ENCODE assay signal across 21 mouse cellular contexts in genomic region chr4:5328497-5329194, GRCm38 (mm10).
DNase-seq lines count a peak whose midpoint lies in the region; ATAC-seq and TF ChIP-seq lines count a peak whose summit lies in the region.
"Had no signal": no experiment of that assay in that cellular context is flagged by ENCODE, and none has a peak within 500 bp of the region (broad histone marks: within the 10 kb centered on the region; RNA-seq: fewer than 3 reads in every experiment).

No protein-coding gene starts in this region.

- H3K4me3 ChIP-seq in embryonic facial prominence, embryonic 14.5 days (ENCODE audit: low read depth, low read length): no peak overlapping the region
- H3K4me3 ChIP-seq in embryonic facial prominence, embryonic 10.5 days: no peak overlapping the region
- no peak overlapping the region for H3K4me3 ChIP-seq in heart, embryonic 16.5 days (ENCODE audit: low read length)
- H3K4me3 ChIP-seq in lung, embryonic 14.5 days (ENCODE audit: low read depth, low read length): no peak overlapping the region
- no peak overlapping the region for H3K4me3 ChIP-seq in stomach, embryonic 14.5 days (ENCODE audit: low read depth, low read length)
- no peak overlapping the region for H3K4me3 ChIP-seq in stomach, postnatal 0 days (ENCODE audit: low read depth, low read length)
- H3K4me3 ChIP-seq: forebrain, embryonic 15.5 days; heart, adult 2 months; heart, embryonic 15.5 days; hindbrain, embryonic 15.5 days had no signal

- H3K27me3 ChIP-seq in embryonic facial prominence, embryonic 14.5 days (replicated peaks; ENCODE audit: control insufficient read depth, insufficient read depth, low read length): no peaks in the 10 kb centered on the region
- H3K27me3 ChIP-seq in embryonic facial prominence, embryonic 10.5 days (replicated peaks; ENCODE audit: low read depth, poor library complexity, severe bottlenecking): no peaks in the 10 kb centered on the region
- H3K27me3 ChIP-seq in heart, embryonic 16.5 days (ENCODE audit: control insufficient read depth, insufficient read depth, low read length): no peaks in the 10 kb centered on the region; the same call in 1 of the 2 replicates
- no peaks in the 10 kb centered on the region for H3K27me3 ChIP-seq in lung, embryonic 14.5 days (ENCODE audit: insufficient read depth, low read length)
- H3K27me3 ChIP-seq in stomach, embryonic 14.5 days (ENCODE audit: control insufficient read depth, insufficient read depth, low read length): no peaks in the 10 kb centered on the region
- no peaks in the 10 kb centered on the region for H3K27me3 ChIP-seq in stomach, postnatal 0 days (ENCODE audit: control insufficient read depth, insufficient read depth, low read length)
- H3K27me3 ChIP-seq: forebrain, embryonic 15.5 days; heart, embryonic 15.5 days; hindbrain, embryonic 15.5 days had no signal

- no peaks in the 10 kb centered on the region for H3K4me1 ChIP-seq in embryonic facial prominence, embryonic 14.5 days (ENCODE audit: control insufficient read depth, insufficient read depth, low read length)
- no peaks in the 10 kb centered on the region for H3K4me1 ChIP-seq in embryonic facial prominence, embryonic 10.5 days
- peaks cover 4% of the 10 kb centered on the region for H3K4me1 ChIP-seq in heart, embryonic 16.5 days (ENCODE audit: control insufficient read depth, insufficient read depth, low read length)
- peaks cover 3% of the 10 kb centered on the region; the same call in 1 of the 2 replicates for H3K4me1 ChIP-seq in lung, embryonic 14.5 days (ENCODE audit: insufficient read depth)
- H3K4me1 ChIP-seq in stomach, embryonic 14.5 days (ENCODE audit: control insufficient read depth, insufficient read depth, low read length): peaks cover 3% of the 10 kb centered on the region; the same call in 1 of the 2 replicates
- H3K4me1 ChIP-seq in stomach, postnatal 0 days (replicated peaks; ENCODE audit: control insufficient read depth, insufficient read depth): no peaks in the 10 kb centered on the region
- H3K4me1 ChIP-seq: hindbrain, embryonic 15.5 days had no signal

- intact Hi-C loops in heart, postnatal 14 days (cut with DNase I): no loop called here

- TF ChIP-seq EP300 in stomach, postnatal 0 days (optimal IDR thresholded peaks at IDR 0.05): no peak

- no peak overlapping the region for H3K27ac ChIP-seq in embryonic facial prominence, embryonic 14.5 days (replicated peaks; ENCODE audit: low read depth, low read length)
- H3K27ac ChIP-seq in embryonic facial prominence, embryonic 10.5 days (replicated peaks): no peak overlapping the region
- H3K27ac ChIP-seq in heart, embryonic 16.5 days (ENCODE audit: low read length): no peak overlapping the region
- H3K27ac ChIP-seq in lung, embryonic 14.5 days (ENCODE audit: low read depth): no peak overlapping the region
- no peak overlapping the region for H3K27ac ChIP-seq in stomach, embryonic 14.5 days (ENCODE audit: low read length)
- H3K27ac ChIP-seq in stomach, postnatal 0 days (replicated peaks): no peak overlapping the region
- H3K27ac ChIP-seq: forebrain, embryonic 15.5 days; heart, adult 2 months; heart, embryonic 15.5 days; hindbrain, embryonic 15.5 days had no signal

- no peaks in the 10 kb centered on the region for H3K9me3 ChIP-seq in embryonic facial prominence, embryonic 14.5 days (ENCODE audit: control insufficient read depth, low read length)
- no peaks in the 10 kb centered on the region for H3K9me3 ChIP-seq in embryonic facial prominence, embryonic 10.5 days
- no peaks in the 10 kb centered on the region for H3K9me3 ChIP-seq in heart, embryonic 16.5 days (replicated peaks; ENCODE audit: control insufficient read depth, low read length)
- H3K9me3 ChIP-seq in lung, embryonic 14.5 days (ENCODE audit: low read depth, low read length): no peaks in the 10 kb centered on the region
- H3K9me3 ChIP-seq in stomach, embryonic 14.5 days (ENCODE audit: control insufficient read depth, low read depth, low read length): no peaks in the 10 kb centered on the region
- H3K9me3 ChIP-seq in stomach, postnatal 0 days (ENCODE audit: control insufficient read depth, low read length): no peaks in the 10 kb centered on the region
- H3K9me3 ChIP-seq: forebrain, embryonic 15.5 days; G1E; heart, embryonic 15.5 days; hindbrain, embryonic 15.5 days had no signal

- peak; percentile 2 for DNase-seq in embryonic facial prominence, embryonic 14.5 days (ENCODE audit: low spot score)
- no peak for DNase-seq in embryonic facial prominence, embryonic 10.5 days (ENCODE audit: low spot score)
- no peak for DNase-seq in heart, postnatal 14 days
- peak; percentile 62 for DNase-seq in lung, embryonic 14.5 days
- no peak for DNase-seq in lung, postnatal 10 days
- no peak for DNase-seq in stomach, postnatal 0 days (ENCODE audit: low spot score)
- DNase-seq: adrenal gland, adult 8-10 months; adrenal gland, postnatal 36 days; B cell, adult 2 months; cerebellum, adult 2 months; cerebellum, postnatal 10 days; gastrocnemius, postnatal 36 days; heart, adult 2 months; kidney, adult 11 months had no signal

- H3K36me3 ChIP-seq in embryonic facial prominence, embryonic 14.5 days (ENCODE audit: control insufficient read depth, insufficient read depth, low read length): no peaks in the 10 kb centered on the region
- H3K36me3 ChIP-seq in embryonic facial prominence, embryonic 10.5 days (replicated peaks): no peaks in the 10 kb centered on the region
- H3K36me3 ChIP-seq in heart, embryonic 16.5 days (ENCODE audit: control insufficient read depth, insufficient read depth): no peaks in the 10 kb centered on the region
- no peaks in the 10 kb centered on the region for H3K36me3 ChIP-seq in lung, embryonic 14.5 days (ENCODE audit: insufficient read depth)
- no peaks in the 10 kb centered on the region for H3K36me3 ChIP-seq in stomach, embryonic 14.5 days (ENCODE audit: control insufficient read depth, insufficient read depth, low read length)
- no peaks in the 10 kb centered on the region for H3K36me3 ChIP-seq in stomach, postnatal 0 days (ENCODE audit: control insufficient read depth, insufficient read depth, low read length)
- H3K36me3 ChIP-seq: forebrain, embryonic 15.5 days; G1E; heart, embryonic 15.5 days; hindbrain, embryonic 15.5 days had no signal

- no peak overlapping the region for H3K4me2 ChIP-seq in embryonic facial prominence, embryonic 14.5 days (ENCODE audit: low read depth, low read length)
- H3K4me2 ChIP-seq in heart, embryonic 16.5 days (ENCODE audit: low read depth, low read length): no peak overlapping the region
- no peak overlapping the region for H3K4me2 ChIP-seq in lung, embryonic 14.5 days
- no peak overlapping the region for H3K4me2 ChIP-seq in stomach, embryonic 14.5 days (replicated peaks; ENCODE audit: low read depth, low read length)
- no peak overlapping the region for H3K4me2 ChIP-seq in stomach, postnatal 0 days (replicated peaks; ENCODE audit: low read depth)
- H3K4me2 ChIP-seq: forebrain, embryonic 15.5 days; heart, embryonic 15.5 days; hindbrain, embryonic 15.5 days had no signal

- TF ChIP-seq CTCF in lung, embryonic 14.5 days (IDR thresholded peaks at IDR 0.05; ENCODE audit: low read depth): no peak
- TF ChIP-seq CTCF in stomach, postnatal 0 days (IDR thresholded peaks at IDR 0.05; ENCODE audit: low read depth): no peak

- no peak overlapping the region for H3K9ac ChIP-seq in embryonic facial prominence, embryonic 14.5 days (ENCODE audit: low read depth, low read length)
- H3K9ac ChIP-seq in heart, embryonic 16.5 days (ENCODE audit: low read length): no peak overlapping the region
- H3K9ac ChIP-seq in lung, embryonic 14.5 days: no peak overlapping the region
- no peak overlapping the region for H3K9ac ChIP-seq in stomach, embryonic 14.5 days (replicated peaks; ENCODE audit: low read depth, low read length)
- H3K9ac ChIP-seq in stomach, postnatal 0 days (ENCODE audit: low read length): no peak overlapping the region
- H3K9ac ChIP-seq: forebrain, embryonic 15.5 days; heart, embryonic 15.5 days; hindbrain, embryonic 15.5 days had no signal

- ATAC-seq in embryonic facial prominence, embryonic 14.5 days (ENCODE audit: low read depth): no peak
- 0 out of 2 replicates have a peak, but pooled peaks have one; percentile 28 for ATAC-seq in heart, embryonic 16.5 days (replicated peaks; ENCODE audit: extremely low read depth, insufficient read depth, low FRiP score)
- peak; percentile 73; the same call in 1 of the 2 replicates for ATAC-seq in lung, embryonic 14.5 days (ENCODE audit: insufficient read depth)
- peak; percentile 33; the same call in 1 of the 2 replicates for ATAC-seq in stomach, embryonic 14.5 days (ENCODE audit: insufficient number of reproducible peaks, insufficient read depth, low FRiP score, low read depth)
- no peak for ATAC-seq in stomach, postnatal 0 days (ENCODE audit: low FRiP score, low TSS enrichment)
- ATAC-seq: CD4-positive, CD25-positive, alpha-beta regulatory T cell, adult 4 months; forebrain, embryonic 15.5 days had no signal

- WGBS in embryonic facial prominence, embryonic 14.5 days: 73% methylated on average over 5 of the region's 5 CpGs
- 84% methylated on average over 5 of the region's 5 CpGs for WGBS in embryonic facial prominence, embryonic 10.5 days
- WGBS in heart, embryonic 16.5 days: 15% methylated on average over 5 of the region's 5 CpGs
- WGBS in lung, embryonic 14.5 days: 13% methylated on average over 5 of the region's 5 CpGs
- 29% methylated on average over 5 of the region's 5 CpGs for WGBS in stomach, embryonic 14.5 days
- WGBS in stomach, postnatal 0 days: 23% methylated on average over 5 of the region's 5 CpGs

Comparison
In these comparisons a context has a peak if more than half of its experiments do, and no peak if none do; other contexts are left out.
1. ATAC-seq: peak in heart, embryonic 16.5 days (single experiment), lung, embryonic 14.5 days (single experiment) and stomach, embryonic 14.5 days (single experiment); none in embryonic facial prominence, embryonic 14.5 days (single experiment) and stomach, postnatal 0 days (single experiment).
2. DNase-seq: peak in embryonic facial prominence, embryonic 14.5 days (single experiment) and lung, embryonic 14.5 days (single experiment); none in embryonic facial prominence, embryonic 10.5 days (single experiment), heart, postnatal 14 days (0 of 2), lung, postnatal 10 days (single experiment) and stomach, postnatal 0 days (single experiment).